Mouse (Mus musculus): ENCODE measurements at regions not wholly inside any gene's neighbourhood (a gene's known extent, or its start where the extent isn't known, plus 50 kb on each side); places are given as distances from the start of the nearest gene placed in this dataset.

DNA sequence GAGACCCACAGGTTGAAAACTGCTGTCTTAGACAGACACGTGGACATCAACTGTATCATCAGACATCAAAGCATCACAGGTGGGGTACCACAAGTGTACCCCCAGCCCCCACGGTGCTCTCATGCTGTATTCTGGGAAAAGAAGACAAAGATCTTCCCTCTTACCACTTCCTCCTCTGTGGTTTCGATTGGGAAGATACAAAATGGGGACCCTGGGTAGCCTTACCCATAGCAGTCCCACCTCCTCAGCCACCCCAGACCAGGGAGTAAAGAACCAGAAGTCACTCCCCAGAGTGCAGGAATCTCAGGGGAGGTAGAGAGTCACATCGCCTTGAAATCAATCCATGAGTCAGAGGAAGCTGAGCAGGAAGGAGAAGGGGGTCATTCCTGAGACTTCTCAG is 60.7 kb upstream of the Ctnnb1 start:
- no peak for DNase-seq

DNA sequence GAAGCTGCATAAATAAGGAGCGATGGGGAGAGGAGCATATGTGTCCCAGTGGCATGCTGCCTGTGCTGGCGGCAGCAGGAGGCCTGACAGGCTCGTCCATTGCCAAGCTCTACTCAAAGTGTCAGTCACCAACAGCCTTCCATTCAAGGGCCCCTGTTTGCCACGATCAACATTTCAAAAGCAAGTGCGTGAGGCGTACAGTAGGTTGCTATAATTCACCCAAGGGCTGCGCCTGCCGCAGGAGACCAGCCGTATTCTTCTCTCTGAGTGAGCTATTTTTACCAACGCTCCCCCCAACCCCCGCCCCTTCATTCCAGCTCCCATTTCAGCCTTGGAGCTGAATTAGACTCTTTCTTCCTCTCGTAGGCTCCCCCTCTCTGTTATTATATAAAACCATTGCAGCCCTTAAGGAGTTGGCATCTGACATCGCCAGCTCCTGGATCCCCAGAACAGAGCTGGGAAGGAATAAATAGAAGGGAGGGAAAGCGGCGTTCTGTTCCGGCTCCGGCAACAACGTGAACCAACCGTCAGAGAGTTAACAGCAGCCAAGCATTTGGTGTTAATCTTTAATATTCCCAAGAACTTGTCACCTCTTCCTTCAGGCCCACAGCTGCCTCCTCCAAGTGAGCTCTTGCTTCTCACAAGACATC is 59.5 kb upstream of the Ctnnb1 start:
- DNase-seq: no peak

- no peak for DNase-seq
Measured at GRCm38 (mm10) chr9:120873293-120873692, 55.7 kb upstream of the Ctnnb1 start.

DNA sequence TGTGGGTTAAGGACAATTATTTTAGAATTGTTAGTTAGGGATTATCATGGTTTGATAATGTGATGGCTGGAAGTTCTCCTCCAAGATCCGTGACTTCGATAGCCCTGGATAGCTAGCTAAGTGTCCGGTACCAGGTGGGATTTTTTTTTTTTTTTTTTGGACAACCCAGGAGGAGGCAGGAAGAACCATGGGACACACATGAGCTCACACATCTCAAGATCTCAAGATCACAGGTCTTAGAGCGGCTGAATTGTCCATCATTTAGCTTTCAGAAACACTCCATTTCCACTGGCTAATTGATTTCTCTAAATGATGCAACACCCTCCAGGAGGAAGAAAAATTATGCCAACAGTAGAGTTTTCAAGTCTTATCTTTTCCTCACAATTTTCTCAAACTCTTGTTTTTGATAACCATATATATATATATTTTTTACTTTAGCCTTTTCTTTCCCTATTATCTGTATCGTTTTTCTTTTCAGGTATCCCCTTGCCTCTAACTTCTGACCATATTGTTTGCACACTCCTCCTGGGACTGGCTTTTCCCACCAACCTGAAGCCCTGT is 54.5 kb upstream of the Ctnnb1 start:
- DNase-seq: no peak

GRCm38 (mm10) chr9:120877101-120877500 is 51.9 kb upstream of the Ctnnb1 start:
- DNase-seq: no peak

Measured in thymus, postnatal 4 days (tissue).